Mouse (Mus musculus) bone marrow macrophage, adult 2 months (primary cell): ENCODE results near the gene Med13l.

Experiments used
- CTCF ChIP-seq: IDR thresholded peaks from 2 replicates; pipeline ENCODE4 v1.5.1; 2012; ENCODE audit warnings: low read depth, mild to moderate bottlenecking, low read length, moderate library complexity
- POLR2A ChIP-seq: IDR thresholded peaks from 2 replicates; pipeline ENCODE4 v1.6.1; 2012; ENCODE audit warnings: mild to moderate bottlenecking, low read depth, low read length, borderline replicate concordance

DNA sequence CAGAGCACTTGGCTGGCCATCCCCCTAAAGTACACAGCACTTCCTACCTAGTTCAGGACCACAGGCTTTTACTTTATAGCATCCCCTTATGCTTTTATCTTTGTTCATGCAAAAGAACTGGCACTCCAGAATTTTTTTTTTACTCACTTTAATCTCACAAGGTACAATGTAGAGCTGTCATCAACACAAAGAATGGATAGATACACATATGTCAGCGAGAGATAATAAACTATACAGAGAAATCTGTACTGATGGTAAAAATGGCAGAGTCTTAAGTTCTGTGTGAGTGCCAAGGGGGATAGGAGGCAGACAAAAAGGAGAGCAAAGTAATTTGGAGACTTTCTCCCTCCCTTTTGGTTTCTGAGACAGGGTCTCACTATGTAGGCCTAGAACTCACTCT, 47.4 kb downstream of the Med13l start:
- TF ChIP-seq CTCF (no peak), POLR2A (no peak)
